Mouse (Mus musculus): ENCODE data around the gene Mmel1. TPM values are rescaled to one million over a fixed set of nuclear protein-coding genes. Genes with fewer than 3 reads are reported as not detected.

Mmel1 gene
- polyA plus RNA-seq, 1 experiment: not detected

DNA sequence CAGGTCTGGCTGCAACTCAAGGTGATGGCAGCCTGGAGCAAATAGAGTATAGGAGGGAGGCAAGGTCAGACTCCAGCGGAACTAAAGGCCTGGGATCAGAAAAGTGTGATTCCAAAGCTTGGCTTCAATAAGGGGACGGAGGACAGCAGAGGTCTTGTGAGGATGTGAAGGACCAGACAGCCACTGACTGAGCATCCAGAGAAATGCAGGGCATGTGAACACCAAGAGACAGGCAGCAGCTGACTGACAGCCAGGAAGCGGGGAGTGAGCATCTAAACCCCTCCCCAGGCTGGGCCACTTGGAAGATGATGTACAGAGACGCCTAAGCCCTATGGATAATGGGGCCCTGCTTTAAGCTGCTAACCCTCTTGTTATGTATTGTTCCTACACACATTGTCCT is 1.3 kb downstream of the Mmel1 start:
- H3K27ac ChIP-seq (ENCODE audit: insufficient read depth, low read depth, low read length): no peak overlapping the region
- WGBS: 91% methylated on average over 4 of the region's 4 CpGs
- H3K4me1 ChIP-seq (ENCODE audit: control insufficient read depth, insufficient read depth, low read length): peaks cover 8% of the 10 kb centered on the region
- no peak for TF ChIP-seq CTCF (IDR thresholded peaks at IDR 0.05; ENCODE audit: insufficient read depth, low read depth, low read length)
- TF ChIP-seq POLR2A (IDR thresholded peaks at IDR 0.05; ENCODE audit: insufficient read depth, low read depth, low read length): no peak
- H3K4me3 ChIP-seq (ENCODE audit: insufficient read depth, low read depth, low read length): no peak overlapping the region

DNA sequence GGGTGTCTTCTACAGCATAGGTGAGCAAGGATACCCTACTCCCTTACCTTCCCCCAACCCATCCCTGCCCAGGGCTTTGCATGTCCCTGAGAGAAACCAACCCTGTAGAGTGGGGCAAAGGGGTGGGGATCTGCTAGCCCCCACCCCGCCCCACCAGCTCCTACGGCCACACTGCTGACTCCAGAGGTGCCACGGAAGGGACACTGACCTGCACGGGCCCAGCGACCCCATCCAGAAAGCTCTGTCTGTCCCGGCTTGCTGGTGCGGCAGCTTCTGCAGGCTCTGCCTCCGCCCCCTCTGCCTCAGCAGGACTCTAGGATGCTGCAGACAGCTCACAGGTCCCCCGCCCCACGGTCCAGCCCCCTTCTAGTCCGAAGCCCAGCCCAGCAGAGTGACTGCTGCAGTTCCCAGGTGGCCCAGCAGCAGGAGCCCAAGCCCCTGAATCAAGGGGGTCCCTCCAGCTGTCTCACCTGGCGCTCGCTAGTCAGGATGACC is 2.4 kb downstream of the Mmel1 start:
- WGBS: 4% methylated on average over 13 of the region's 13 CpGs
- Histone ChIP-seq H3K27ac (ENCODE audit: insufficient read depth, low read depth, low read length) (no peak overlapping the region), H3K4me1 (ENCODE audit: control insufficient read depth, insufficient read depth, low read length) (peaks cover 8% of the 10 kb centered on the region), H3K4me3 (ENCODE audit: insufficient read depth, low read depth, low read length) (no peak overlapping the region)
- TF ChIP-seq POLR2A (IDR thresholded peaks at IDR 0.05; ENCODE audit: insufficient read depth, low read depth, low read length): no peak
- TF ChIP-seq CTCF (IDR thresholded peaks at IDR 0.05; ENCODE audit: insufficient read depth, low read depth, low read length): no peak

DNA sequence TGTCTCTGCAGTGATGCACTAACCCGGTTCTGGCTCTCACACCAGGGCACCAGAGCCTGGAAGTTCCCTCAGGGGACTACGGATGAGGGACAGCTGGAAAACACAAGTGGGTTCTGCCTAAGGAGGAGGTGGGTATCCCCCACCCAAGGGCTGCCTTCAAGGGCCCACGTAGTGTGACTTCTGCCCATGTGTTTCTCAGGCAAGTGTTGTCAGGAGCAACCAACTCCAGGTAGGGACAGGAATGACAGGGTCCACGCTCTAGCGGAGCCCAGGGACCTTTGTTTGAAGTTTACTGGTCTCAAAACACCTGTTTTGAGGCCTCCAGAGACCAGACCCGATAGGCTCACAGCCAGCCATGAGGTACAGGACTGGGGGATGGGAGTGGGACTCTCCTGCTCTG is 3.8 kb downstream of the Mmel1 start:
- H3K4me1 ChIP-seq (ENCODE audit: control insufficient read depth, insufficient read depth, low read length): peaks cover 8% of the 10 kb centered on the region
- TF ChIP-seq POLR2A (IDR thresholded peaks at IDR 0.05; ENCODE audit: insufficient read depth, low read depth, low read length) (no peak), CTCF (IDR thresholded peaks at IDR 0.05; ENCODE audit: insufficient read depth, low read depth, low read length) (no peak)
- 79% methylated on average over 6 of the region's 6 CpGs for WGBS
- H3K4me3 ChIP-seq (ENCODE audit: insufficient read depth, low read depth, low read length): no peak overlapping the region
- H3K27ac ChIP-seq (ENCODE audit: insufficient read depth, low read depth, low read length): no peak overlapping the region

DNA sequence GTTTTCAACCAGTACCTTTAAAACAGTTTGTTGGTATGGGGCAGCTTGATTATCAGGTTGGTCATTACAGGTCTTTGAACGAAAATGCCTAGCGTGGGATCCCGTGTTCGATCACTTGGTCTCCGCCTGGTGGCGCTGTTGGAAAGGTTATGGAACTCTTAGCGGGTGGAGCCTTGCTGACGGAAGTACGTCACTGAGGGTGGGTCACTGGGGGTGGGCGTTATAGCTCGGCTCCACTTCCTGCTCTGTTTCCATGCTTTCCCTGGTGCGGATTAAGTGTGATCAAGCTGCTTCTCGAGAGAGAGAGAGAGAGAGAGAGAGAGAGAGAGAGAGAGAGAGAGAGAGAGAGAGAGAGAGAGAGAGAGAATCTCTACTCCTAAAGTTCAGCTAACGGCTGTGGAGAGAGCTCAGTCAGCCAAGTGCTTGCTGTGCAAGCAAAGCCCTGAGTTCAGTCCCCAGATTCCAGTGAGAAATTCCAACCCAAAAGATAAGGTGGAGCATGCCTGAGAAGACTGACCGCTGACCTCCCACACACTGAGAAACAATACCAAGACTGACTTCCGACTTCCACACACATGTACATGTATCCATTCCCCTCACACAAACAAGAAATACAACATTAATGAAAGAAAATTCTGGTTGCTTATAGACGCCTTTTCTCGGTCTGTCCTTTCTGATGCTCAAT is 8.6 kb downstream of the Mmel1 start:
- Histone ChIP-seq H3K27ac (ENCODE audit: insufficient read depth, low read depth, low read length) (peak overlapping the region; percentile 46; the same call in 1 of the 2 replicates), H3K4me1 (ENCODE audit: control insufficient read depth, insufficient read depth, low read length) (no peaks in the 10 kb centered on the region), H3K4me3 (ENCODE audit: insufficient read depth, low read depth, low read length) (peak overlapping the region; percentile 38)
- 11% methylated on average over 18 of the region's 18 CpGs for WGBS
- 0 out of 2 replicates have a peak, but pooled peaks have one; percentile 35 for TF ChIP-seq POLR2A (IDR thresholded peaks at IDR 0.05; ENCODE audit: insufficient read depth, low read depth, low read length)
- TF ChIP-seq CTCF (IDR thresholded peaks at IDR 0.05; ENCODE audit: insufficient read depth, low read depth, low read length): peak; percentile 82

DNA sequence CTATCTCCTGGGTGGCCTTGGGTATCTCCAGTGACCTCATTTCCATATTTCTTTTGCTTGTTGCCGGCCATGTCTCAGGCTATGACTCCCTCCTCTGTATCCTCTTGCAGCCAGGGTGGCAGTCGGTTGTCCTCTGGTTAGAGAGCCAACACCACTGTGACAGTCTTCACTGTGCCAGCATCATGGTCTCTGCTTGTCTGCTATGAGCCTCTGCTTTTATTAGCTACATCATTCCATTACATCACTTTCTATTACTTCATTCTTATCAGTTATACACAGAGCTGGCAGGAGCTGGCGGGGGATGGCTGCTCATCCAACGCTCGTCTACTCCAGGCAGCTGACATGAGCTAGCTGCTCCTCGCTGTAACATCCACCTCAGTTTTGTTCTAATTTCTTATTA is 11.3 kb downstream of the Mmel1 start:
- 79% methylated on average over 6 of the region's 6 CpGs for WGBS
- TF ChIP-seq POLR2A (IDR thresholded peaks at IDR 0.05; ENCODE audit: insufficient read depth, low read depth, low read length) (no peak), CTCF (IDR thresholded peaks at IDR 0.05; ENCODE audit: insufficient read depth, low read depth, low read length) (no peak)
- H3K27ac ChIP-seq (ENCODE audit: insufficient read depth, low read depth, low read length): no peak overlapping the region
- H3K4me3 ChIP-seq (ENCODE audit: insufficient read depth, low read depth, low read length): no peak overlapping the region
- no peaks in the 10 kb centered on the region for H3K4me1 ChIP-seq (ENCODE audit: control insufficient read depth, insufficient read depth, low read length)

DNA sequence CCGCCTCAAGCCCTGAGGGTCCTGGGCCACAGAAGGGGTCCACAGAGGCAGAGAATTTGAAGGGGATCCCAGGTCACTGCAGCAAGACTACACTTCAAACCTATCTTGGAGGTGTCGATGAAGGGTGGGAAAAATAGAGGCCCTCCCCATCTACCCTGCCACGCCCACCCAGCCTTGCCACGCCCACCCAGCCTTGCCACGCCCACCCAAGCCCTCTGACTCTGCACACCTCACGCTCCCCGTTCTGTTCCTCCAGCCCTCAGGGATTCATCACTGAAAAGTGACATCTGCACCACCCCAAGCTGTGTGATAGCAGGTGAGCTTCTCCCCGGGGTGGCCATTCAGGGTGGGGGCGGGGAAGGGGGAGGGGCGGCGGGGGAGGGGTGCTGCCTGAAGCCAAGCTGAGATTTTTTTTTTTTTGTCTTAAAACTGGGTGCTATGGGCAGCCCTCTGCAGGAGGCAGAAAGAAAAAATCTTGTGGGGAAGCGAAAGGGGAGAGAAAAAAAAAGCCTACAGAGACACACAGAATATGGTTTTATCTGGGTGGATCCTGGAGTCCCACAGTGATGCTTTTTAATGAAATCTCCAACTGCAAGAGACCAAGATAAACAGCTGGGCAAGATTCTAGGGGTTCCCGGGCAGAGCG is 12.8 kb downstream of the Mmel1 start:
- TF ChIP-seq POLR2A (IDR thresholded peaks at IDR 0.05; ENCODE audit: insufficient read depth, low read depth, low read length) (no peak), CTCF (IDR thresholded peaks at IDR 0.05; ENCODE audit: insufficient read depth, low read depth, low read length) (no peak)
- no peaks in the 10 kb centered on the region for H3K4me1 ChIP-seq (ENCODE audit: control insufficient read depth, insufficient read depth, low read length)
- WGBS: 26% methylated on average over 14 of the region's 14 CpGs
- no peak overlapping the region for H3K27ac ChIP-seq (ENCODE audit: insufficient read depth, low read depth, low read length)
- no peak overlapping the region for H3K4me3 ChIP-seq (ENCODE audit: insufficient read depth, low read depth, low read length)

DNA sequence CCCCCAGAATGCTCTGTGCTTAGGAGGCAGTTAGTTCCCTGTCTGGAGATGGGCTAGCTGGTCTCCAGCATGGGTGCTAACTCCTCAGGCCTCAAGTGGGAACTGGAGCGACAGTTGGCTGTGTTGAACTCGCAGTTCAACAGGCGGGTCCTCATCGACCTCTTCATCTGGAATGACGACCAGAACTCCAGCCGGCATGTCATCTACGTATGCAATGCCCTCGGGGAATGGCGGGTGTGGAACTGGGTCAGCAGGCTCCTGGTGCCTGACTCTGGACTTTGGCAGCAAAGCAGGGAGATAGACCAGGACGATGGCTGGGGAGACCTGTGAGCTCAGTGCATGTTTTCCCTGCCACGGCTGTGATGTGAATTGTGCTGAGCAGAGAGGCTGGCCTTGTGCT is 16.0 kb downstream of the Mmel1 start:
- no peak overlapping the region for H3K4me3 ChIP-seq (ENCODE audit: insufficient read depth, low read depth, low read length)
- no peak for TF ChIP-seq CTCF (IDR thresholded peaks at IDR 0.05; ENCODE audit: insufficient read depth, low read depth, low read length)
- no peak for TF ChIP-seq POLR2A (IDR thresholded peaks at IDR 0.05; ENCODE audit: insufficient read depth, low read depth, low read length)
- 87% methylated on average over 11 of the region's 11 CpGs for WGBS
- H3K4me1 ChIP-seq (ENCODE audit: control insufficient read depth, insufficient read depth, low read length): no peaks in the 10 kb centered on the region
- H3K27ac ChIP-seq (ENCODE audit: insufficient read depth, low read depth, low read length): no peak overlapping the region

DNA sequence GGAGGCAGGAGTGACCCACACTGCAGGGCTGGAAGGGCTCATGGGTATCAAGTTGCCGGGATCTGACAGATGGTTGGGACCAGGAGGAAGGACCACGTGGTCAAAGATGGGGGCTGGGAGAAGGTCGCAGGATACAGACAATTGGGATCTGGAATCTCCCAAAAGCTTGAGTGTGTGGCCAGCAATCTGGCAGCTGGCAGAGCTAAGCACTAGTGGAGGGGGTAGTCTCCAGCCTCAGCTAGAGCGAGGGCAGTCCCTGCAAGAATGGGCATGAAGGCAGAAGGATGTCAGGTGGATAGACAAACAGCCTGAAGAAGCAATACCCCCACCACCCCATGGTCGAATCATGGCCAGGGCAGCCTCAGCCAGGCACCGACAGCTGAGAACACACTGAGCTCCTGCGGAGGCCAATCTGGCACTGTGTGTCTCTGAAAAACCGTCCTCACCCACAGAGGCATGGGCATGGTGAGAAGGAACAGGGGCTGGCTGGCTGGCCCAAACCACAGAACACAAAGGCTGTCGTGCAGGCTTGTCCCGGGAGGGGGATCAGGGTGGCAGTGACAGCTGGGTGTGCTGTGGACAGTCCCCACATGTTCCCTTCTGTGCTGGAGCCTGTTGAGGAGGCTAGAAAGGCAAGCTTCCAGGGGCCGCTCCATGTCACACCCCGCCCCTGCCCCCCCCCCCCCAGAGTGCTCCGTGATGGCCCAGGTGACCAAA is 17.6 kb downstream of the Mmel1 start:
- no peak for TF ChIP-seq CTCF (IDR thresholded peaks at IDR 0.05; ENCODE audit: insufficient read depth, low read depth, low read length)
- no peaks in the 10 kb centered on the region for H3K4me1 ChIP-seq (ENCODE audit: control insufficient read depth, insufficient read depth, low read length)
- no peak overlapping the region for H3K4me3 ChIP-seq (ENCODE audit: insufficient read depth, low read depth, low read length)
- no peak overlapping the region for H3K27ac ChIP-seq (ENCODE audit: insufficient read depth, low read depth, low read length)
- 71% methylated on average over 13 of the region's 13 CpGs for WGBS
